Mouse (Mus musculus): Measurements from ENCODE around the gene Tas2r108.

Tas2r108 gene

GRCm38 (mm10) chr6:40493229-40493628, at the start of gene Tas2r108:
Tas2r108 (plus strand) TSS chr6:40493529.
- no peak for DNase-seq (ENCODE audit: low read depth, low spot score)

DNA sequence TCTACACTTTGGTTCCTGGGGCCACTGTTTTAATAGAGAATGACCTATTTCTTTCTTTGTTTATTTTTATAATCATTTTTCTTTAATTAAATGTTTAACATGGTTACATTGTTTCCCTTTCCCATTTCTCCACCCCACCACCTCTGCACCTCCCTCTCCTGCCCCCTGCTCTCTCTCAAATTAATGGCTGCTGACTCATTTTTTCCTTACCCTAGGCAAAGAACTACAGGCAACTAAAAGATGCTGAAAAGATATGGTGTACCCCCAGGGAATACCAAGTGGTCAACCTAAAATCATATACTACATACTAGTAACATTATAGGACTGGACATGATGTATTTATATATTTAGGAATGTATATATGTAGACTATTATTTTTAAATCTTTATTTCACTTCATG, 44.7 kb upstream of the Tas2r108 start:
- no peak for DNase-seq (ENCODE audit: low read depth, low spot score)

DNA sequence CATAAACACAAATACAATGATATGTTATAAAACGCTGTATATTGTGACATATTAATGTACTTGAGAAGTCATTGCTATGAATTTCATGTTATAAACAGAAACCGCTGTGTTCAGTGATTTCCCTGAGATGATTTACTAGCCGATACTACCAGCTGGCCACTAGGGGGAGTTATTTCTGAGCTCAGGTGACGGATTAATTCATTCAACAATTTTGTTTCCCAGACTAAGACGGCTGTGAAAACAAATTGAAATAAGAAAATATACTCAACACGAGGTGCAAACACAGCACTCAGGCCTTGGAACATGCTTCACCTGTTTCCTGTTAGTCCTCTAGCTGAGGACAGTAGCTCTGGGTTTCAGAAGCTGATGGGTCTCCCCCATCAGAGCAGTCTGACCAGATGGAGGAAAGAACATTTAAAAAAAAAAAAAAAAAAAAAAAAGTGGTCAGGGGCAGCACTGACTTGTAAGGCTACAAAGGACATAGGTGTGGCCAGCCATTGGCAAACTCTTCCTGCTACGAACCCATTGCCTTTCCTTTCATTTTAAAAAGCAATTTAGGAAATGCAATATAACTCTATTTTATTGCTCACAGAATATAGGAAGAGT, 38.8 kb upstream of the Tas2r108 start:
- DNase-seq (ENCODE audit: low read depth, low spot score) = no peak

GRCm38 (mm10) chr6:40465710-40466109, 27.6 kb upstream of the Tas2r108 start:
- DNase-seq (ENCODE audit: low read depth, low spot score) = no peak

GRCm38 (mm10) chr6:40470916-40471719, 22.2 kb upstream of the Tas2r108 start, which contains the start of gene Ssbp1:
Ssbp1 (plus strand) TSS chr6:40471352.
- peak; percentile 91 for DNase-seq (ENCODE audit: low read depth, low spot score)

GRCm38 (mm10) chr6:40471720-40472010, 21.7 kb upstream of the Tas2r108 start:
- no peak for DNase-seq (ENCODE audit: low read depth, low spot score)

GRCm38 (mm10) chr6:40476132-40476531, 17.2 kb upstream of the Tas2r108 start:
- DNase-seq (ENCODE audit: low read depth, low spot score) = no peak

GRCm38 (mm10) chr6:40479705-40480104, 13.6 kb upstream of the Tas2r108 start:
- DNase-seq (ENCODE audit: low read depth, low spot score) = peak; percentile 2

GRCm38 (mm10) chr6:40482318-40482717, 11.0 kb upstream of the Tas2r108 start:
- DNase-seq (ENCODE audit: low read depth, low spot score) = no peak

DNA sequence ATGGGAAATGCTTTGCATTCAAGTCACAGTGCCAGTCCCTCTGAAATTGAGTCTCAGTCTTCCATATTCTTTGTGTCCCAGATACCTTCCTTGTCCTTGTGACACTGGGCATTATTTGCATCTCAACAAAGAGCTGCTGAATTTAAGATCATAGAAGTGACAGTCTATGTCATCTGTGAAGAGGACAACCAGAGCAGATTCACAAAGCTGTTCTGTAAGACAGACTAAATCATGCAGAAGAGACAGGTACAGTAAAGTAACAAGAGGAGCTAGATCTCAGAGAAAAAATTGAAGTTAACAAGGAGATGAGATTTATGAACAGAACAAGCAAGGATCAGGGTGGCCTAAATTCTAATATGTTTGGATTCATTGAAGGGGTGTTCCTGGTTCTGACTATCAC, 2.4 kb upstream of the Tas2r108 start, which contains the start of gene Tas2r137:
Gene Tas2r137, plus strand, starts transcription at position 301 of the 400 bp plus-strand sequence.
- DNase-seq (ENCODE audit: low read depth, low spot score) = no peak

DNA sequence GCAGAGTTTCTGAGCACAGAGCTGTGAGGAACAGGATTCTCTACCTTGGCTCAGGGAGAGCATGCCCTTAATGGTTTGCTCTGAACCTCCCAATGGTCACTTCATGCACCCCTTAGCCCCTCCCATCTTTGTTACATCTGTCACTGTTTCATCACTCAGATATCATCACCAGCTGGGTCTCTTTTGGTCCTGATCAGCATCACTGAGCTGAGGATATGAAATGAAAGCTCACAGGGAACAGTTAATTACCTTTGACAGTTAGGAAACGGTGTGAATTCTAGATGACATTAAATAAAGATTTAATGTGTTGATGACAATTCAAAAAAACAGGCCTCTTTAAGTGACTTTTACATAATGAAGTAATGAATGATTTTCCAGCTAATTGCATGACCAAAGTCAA, 26.1 kb downstream of the Tas2r108 start, which contains the start of gene Prss37:
Gene Prss37, minus strand, starts transcription at position 101 of the 400 bp plus-strand sequence.
- DNase-seq (ENCODE audit: low read depth, low spot score) = no peak

Measured in embryo, embryonic 11.5 days (tissue).